Mouse (Mus musculus): Measurements from ENCODE around the gene Nsf. TPM values are rescaled to one million over a fixed set of nuclear protein-coding genes. Genes with fewer than 3 reads are reported as not detected.

The Nsf gene
- polyA plus RNA-seq, 1 experiment from 2014 or later: 46.3 TPM

DNA sequence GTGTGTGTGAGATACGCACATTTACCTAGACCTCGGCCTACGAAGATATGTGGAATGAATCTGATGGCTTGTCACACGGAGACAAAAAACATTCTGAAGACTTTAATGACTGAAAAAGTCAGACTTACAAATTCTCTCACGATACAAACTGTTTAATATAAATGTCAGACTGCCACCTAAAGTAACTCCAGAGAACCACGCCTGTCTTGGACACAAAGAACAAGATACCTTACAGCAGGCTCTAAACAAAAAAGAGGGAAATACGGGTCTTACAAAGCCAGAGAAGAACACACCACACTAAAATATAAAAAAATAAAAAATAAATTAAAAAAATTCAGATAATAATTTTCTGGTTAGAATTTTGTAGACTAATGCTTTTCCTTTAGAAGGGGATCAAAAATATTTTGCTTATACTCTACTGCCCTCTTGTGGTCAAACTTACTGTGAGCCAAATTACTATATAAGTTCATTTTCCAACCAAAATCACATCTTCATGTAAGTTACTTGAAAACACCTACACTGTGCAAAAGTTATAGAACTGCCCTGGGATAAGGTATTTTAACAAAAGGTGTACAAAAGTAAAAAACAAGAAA is 42.8 kb downstream of the Nsf start:
- Histone ChIP-seq H3K4me3 (ENCODE audit: low read depth, low read length) (no peak overlapping the region), H3K9ac (ENCODE audit: low read length) (no peak overlapping the region), H3K4me1 (ENCODE audit: control insufficient read depth, insufficient read depth, low read length) (no peaks in the 10 kb centered on the region), H3K27me3 (ENCODE audit: control insufficient read depth, insufficient read depth, low read length) (no peaks in the 10 kb centered on the region), H3K27ac (replicated peaks; ENCODE audit: low read depth, low read length) (no peak overlapping the region), H3K9me3 (ENCODE audit: control insufficient read depth, low read length) (no peaks in the 10 kb centered on the region), H3K4me2 (ENCODE audit: low read depth, severe bottlenecking) (no peak overlapping the region), H3K36me3 (ENCODE audit: control insufficient read depth, insufficient read depth, low read length) (no peaks in the 10 kb centered on the region; the same call in 1 of the 2 replicates)
- ATAC-seq (ENCODE audit: insufficient number of reproducible peaks, low FRiP score, low TSS enrichment, low read depth) (no peak), DNase-seq (ENCODE audit: low spot score) (no peak)
- 70% methylated on average over 7 of the region's 7 CpGs for WGBS

DNA sequence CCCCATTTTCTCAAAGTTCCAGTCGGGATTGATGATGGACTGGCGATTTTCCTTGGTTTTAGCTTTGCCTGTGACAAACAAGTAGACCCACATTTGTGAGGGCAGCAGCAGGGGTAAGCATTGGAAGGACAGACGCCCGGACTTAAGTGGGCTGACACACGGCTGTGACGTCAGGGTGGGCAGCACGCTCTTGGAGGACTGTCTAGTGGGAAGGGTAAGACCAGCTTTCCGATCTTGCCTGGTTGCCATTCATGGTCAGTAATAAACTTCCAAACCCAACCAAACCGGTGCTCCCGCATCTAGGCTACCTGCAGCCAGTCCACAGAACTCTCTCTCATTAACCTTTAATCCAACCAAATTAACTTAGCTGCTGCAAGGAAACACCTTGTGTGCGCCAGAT is 43.3 kb downstream of the Nsf start:
- H3K36me3 ChIP-seq (ENCODE audit: control insufficient read depth, insufficient read depth, low read length): no peaks in the 10 kb centered on the region
- no peaks in the 10 kb centered on the region for H3K4me1 ChIP-seq (ENCODE audit: control insufficient read depth, insufficient read depth, low read length)
- no peak overlapping the region for H3K4me3 ChIP-seq (ENCODE audit: low read depth, low read length)
- H3K4me2 ChIP-seq (ENCODE audit: low read depth, severe bottlenecking): no peak overlapping the region
- no peak overlapping the region for H3K27ac ChIP-seq (replicated peaks; ENCODE audit: low read depth, low read length)
- no peak for ATAC-seq (ENCODE audit: insufficient number of reproducible peaks, low FRiP score, low TSS enrichment, low read depth)
- 94% methylated on average over 11 of the region's 11 CpGs for WGBS
- no peak for DNase-seq (ENCODE audit: low spot score)
- H3K9ac ChIP-seq (ENCODE audit: low read length): no peak overlapping the region
- no peaks in the 10 kb centered on the region for H3K9me3 ChIP-seq (ENCODE audit: control insufficient read depth, low read length)
- H3K27me3 ChIP-seq (ENCODE audit: control insufficient read depth, insufficient read depth, low read length): no peaks in the 10 kb centered on the region

DNA sequence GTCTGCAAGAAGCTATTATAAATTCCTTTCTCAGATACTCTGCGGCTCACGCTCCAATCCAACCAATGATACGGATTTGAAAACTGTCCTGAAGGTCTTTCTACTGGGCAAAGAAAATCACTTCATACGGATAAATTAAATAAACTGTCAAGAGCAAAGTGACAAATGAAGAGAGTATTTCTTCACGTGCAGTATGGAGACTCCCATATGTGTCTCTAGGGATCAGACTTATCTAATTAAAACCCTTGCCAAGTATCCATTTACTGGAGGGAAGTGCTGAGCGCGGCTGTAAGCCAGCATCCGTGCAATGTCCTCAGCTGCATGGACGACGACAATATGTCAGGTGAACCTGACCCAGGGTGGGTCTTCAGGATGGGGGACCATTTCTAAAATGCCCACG is 44.0 kb downstream of the Nsf start:
- no peak for DNase-seq (ENCODE audit: low spot score)
- Histone ChIP-seq H3K9ac (ENCODE audit: low read length) (no peak overlapping the region), H3K27me3 (ENCODE audit: control insufficient read depth, insufficient read depth, low read length) (no peaks in the 10 kb centered on the region), H3K27ac (replicated peaks; ENCODE audit: low read depth, low read length) (no peak overlapping the region), H3K4me3 (ENCODE audit: low read depth, low read length) (no peak overlapping the region), H3K4me2 (ENCODE audit: low read depth, severe bottlenecking) (no peak overlapping the region), H3K9me3 (ENCODE audit: control insufficient read depth, low read length) (no peaks in the 10 kb centered on the region), H3K36me3 (ENCODE audit: control insufficient read depth, insufficient read depth, low read length) (no peaks in the 10 kb centered on the region), H3K4me1 (ENCODE audit: control insufficient read depth, insufficient read depth, low read length) (no peaks in the 10 kb centered on the region)
- no peak for ATAC-seq (ENCODE audit: insufficient number of reproducible peaks, low FRiP score, low TSS enrichment, low read depth)
- WGBS: 93% methylated on average over 11 of the region's 11 CpGs

DNA sequence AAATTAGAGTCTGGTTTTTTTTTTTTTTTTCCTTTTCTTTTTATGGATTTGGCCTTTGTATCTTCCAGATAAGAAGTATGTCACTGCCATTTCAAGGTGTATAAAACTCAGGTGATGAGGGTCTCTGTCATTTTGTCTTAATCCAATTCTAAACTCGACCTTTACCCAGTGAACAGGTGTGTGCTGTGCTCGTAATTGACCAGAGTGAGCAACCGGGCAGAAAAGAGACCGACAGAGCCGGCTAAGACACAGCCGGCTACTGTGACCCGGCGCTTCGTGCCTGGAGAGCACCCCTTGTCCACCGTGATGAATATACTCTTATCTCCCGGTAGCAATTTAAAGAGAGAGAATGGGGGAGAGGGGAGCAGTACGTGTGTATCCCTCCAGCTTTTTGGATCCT is 44.5 kb downstream of the Nsf start:
- Histone ChIP-seq H3K27ac (replicated peaks; ENCODE audit: low read depth, low read length) (no peak overlapping the region), H3K9me3 (ENCODE audit: control insufficient read depth, low read length) (no peaks in the 10 kb centered on the region), H3K27me3 (ENCODE audit: control insufficient read depth, insufficient read depth, low read length) (no peaks in the 10 kb centered on the region), H3K4me1 (ENCODE audit: control insufficient read depth, insufficient read depth, low read length) (no peaks in the 10 kb centered on the region), H3K9ac (ENCODE audit: low read length) (no peak overlapping the region), H3K36me3 (ENCODE audit: control insufficient read depth, insufficient read depth, low read length) (no peaks in the 10 kb centered on the region), H3K4me3 (ENCODE audit: low read depth, low read length) (no peak overlapping the region), H3K4me2 (ENCODE audit: low read depth, severe bottlenecking) (no peak overlapping the region)
- 90% methylated on average over 12 of the region's 12 CpGs for WGBS
- DNase-seq (ENCODE audit: low spot score): no peak
- no peak for ATAC-seq (ENCODE audit: insufficient number of reproducible peaks, low FRiP score, low TSS enrichment, low read depth)

DNA sequence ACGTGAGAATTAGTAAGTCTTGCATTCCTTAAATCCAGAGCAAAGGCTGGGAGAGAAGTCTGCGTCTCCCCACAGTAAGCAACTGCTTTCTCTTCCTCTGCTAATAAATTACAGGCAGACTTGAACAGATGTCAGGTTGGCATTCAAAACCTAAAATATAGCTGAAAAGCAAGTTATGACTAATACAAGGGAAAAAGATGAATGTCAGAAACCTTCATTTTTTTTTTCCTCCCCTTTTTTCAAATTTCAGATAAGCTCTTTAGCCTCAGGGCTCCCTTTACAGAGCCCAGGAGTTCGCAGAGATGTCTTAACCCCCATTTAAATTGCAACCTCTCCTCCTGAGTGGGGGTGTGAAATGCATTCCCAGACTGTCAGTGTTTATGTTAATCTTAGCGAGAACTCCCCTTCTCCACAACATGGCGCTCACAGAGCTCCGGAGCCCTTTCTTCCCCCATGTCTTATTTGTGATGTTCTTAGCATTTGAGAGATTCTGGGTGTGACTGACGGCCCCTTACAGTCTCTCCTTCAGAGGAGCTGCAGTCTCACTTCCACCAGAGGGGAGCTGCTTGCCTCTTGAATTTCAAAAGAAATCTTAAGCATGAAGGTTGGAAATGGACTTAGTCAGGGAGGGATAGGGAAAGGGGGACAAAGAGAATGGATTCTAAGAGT is 47.7 kb downstream of the Nsf start:
- no peak overlapping the region for H3K4me2 ChIP-seq (ENCODE audit: low read depth, severe bottlenecking)
- no peak overlapping the region for H3K27ac ChIP-seq (replicated peaks; ENCODE audit: low read depth, low read length)
- ATAC-seq (ENCODE audit: insufficient number of reproducible peaks, low FRiP score, low TSS enrichment, low read depth) (no peak), DNase-seq (ENCODE audit: low spot score) (no peak)
- 34% methylated on average over 7 of the region's 7 CpGs for WGBS
- H3K36me3 ChIP-seq (ENCODE audit: control insufficient read depth, insufficient read depth, low read length): no peaks in the 10 kb centered on the region
- H3K4me1 ChIP-seq (ENCODE audit: control insufficient read depth, insufficient read depth, low read length): no peaks in the 10 kb centered on the region
- no peaks in the 10 kb centered on the region for H3K9me3 ChIP-seq (ENCODE audit: control insufficient read depth, low read length)
- no peaks in the 10 kb centered on the region for H3K27me3 ChIP-seq (ENCODE audit: control insufficient read depth, insufficient read depth, low read length)
- no peak overlapping the region for H3K4me3 ChIP-seq (ENCODE audit: low read depth, low read length)
- no peak overlapping the region for H3K9ac ChIP-seq (ENCODE audit: low read length)

DNA sequence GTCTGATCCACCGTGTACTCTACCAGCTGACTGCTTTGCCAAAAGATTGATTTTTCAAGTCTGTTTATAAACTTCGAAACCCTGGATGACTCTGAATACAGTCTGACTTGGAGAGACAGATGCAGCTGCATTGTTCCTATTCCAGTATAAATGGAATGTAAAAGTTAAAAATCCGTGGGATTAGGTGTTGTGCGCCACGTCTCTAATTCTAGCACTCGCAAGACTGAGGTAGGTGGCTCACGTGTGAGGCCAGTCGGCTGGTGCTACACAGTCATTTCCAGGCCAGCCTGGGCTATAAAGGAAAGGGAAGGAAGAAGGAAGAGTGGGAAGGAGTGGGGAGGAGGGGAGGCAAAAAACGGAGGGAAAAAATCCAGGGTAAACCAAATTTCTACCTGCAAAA is 48.4 kb downstream of the Nsf start:
- WGBS: 72% methylated on average over 9 of the region's 9 CpGs
- Histone ChIP-seq H3K9ac (ENCODE audit: low read length) (no peak overlapping the region), H3K4me3 (ENCODE audit: low read depth, low read length) (no peak overlapping the region), H3K36me3 (ENCODE audit: control insufficient read depth, insufficient read depth, low read length) (no peaks in the 10 kb centered on the region; the same call in 1 of the 2 replicates), H3K27ac (replicated peaks; ENCODE audit: low read depth, low read length) (no peak overlapping the region), H3K27me3 (ENCODE audit: control insufficient read depth, insufficient read depth, low read length) (no peaks in the 10 kb centered on the region), H3K4me1 (ENCODE audit: control insufficient read depth, insufficient read depth, low read length) (no peaks in the 10 kb centered on the region), H3K4me2 (ENCODE audit: low read depth, severe bottlenecking) (no peak overlapping the region), H3K9me3 (ENCODE audit: control insufficient read depth, low read length) (no peaks in the 10 kb centered on the region)
- ATAC-seq (ENCODE audit: insufficient number of reproducible peaks, low FRiP score, low TSS enrichment, low read depth) (no peak), DNase-seq (ENCODE audit: low spot score) (no peak)

DNA sequence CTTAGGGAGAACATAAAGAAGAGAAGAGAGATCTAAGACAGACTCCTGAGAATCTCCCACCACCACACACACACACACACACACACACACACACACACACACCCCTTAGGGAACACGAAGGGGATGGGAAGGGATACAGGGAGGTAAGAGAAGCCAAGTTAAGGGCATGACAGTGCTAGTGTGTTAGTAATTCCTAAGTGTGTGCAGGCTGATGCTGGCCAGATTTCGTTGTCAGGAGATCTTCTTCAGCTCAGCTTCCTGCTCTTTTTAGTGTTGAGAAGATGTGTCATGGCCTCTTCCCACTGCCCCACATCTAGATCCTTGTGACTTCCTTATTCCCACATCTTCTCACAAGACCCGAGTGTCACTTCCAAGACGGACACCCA is 52.3 kb downstream of the Nsf start:
- no peak overlapping the region for H3K9ac ChIP-seq (ENCODE audit: low read length)
- no peak for ATAC-seq (ENCODE audit: insufficient number of reproducible peaks, low FRiP score, low TSS enrichment, low read depth)
- H3K27me3 ChIP-seq (ENCODE audit: control insufficient read depth, insufficient read depth, low read length): no peaks in the 10 kb centered on the region
- no peaks in the 10 kb centered on the region for H3K9me3 ChIP-seq (ENCODE audit: control insufficient read depth, low read length)
- no peak overlapping the region for H3K4me2 ChIP-seq (ENCODE audit: low read depth, severe bottlenecking)
- no peak overlapping the region for H3K4me3 ChIP-seq (ENCODE audit: low read depth, low read length)
- WGBS: 88% methylated on average over 3 of the region's 4 CpGs
- no peaks in the 10 kb centered on the region; the same call in 1 of the 2 replicates for H3K36me3 ChIP-seq (ENCODE audit: control insufficient read depth, insufficient read depth, low read length)
- H3K4me1 ChIP-seq (ENCODE audit: control insufficient read depth, insufficient read depth, low read length): no peaks in the 10 kb centered on the region
- H3K27ac ChIP-seq (replicated peaks; ENCODE audit: low read depth, low read length): no peak overlapping the region
- DNase-seq (ENCODE audit: low spot score): no peak

DNA sequence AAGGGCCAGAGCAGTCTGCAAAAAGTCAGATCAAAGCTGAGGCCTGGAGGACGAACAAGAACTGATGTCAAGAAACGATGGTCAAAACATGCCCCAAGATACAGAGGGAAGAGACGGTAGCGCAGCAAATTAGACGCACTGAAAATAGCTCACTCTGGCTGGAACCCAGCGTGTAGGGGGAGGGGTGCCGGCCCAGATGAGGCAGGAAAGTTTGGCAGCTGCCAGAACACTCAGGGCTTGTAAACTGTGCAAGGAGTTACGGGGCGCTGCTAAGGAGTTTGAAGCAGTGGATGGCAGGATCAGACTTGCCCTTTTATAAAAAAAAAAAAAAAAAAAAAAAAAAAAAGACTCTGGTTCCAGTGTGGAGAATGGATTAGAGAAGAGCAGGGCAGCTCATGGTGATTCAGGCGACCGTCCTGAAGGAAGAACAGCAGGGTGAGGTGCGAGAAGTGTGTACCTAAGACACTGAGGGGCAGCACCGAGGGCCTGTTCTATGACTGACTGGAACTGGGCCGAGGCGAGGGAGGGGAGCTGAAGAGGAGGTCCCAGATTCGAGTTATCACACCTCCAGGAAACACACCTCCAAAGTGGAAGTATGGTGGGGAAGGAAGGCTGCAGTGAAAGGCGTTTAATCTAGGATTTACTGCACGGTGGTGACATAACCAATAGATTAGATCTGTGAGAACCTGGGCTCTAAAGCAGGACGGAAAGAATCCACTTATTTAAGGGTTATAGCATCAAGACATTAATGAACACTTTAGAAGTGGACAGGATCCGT is 52.9 kb downstream of the Nsf start:
- Histone ChIP-seq H3K36me3 (ENCODE audit: control insufficient read depth, insufficient read depth, low read length) (no peaks in the 10 kb centered on the region; the same call in 1 of the 2 replicates), H3K4me2 (ENCODE audit: low read depth, severe bottlenecking) (no peak overlapping the region), H3K27me3 (ENCODE audit: control insufficient read depth, insufficient read depth, low read length) (no peaks in the 10 kb centered on the region), H3K9ac (ENCODE audit: low read length) (no peak overlapping the region), H3K4me1 (ENCODE audit: control insufficient read depth, insufficient read depth, low read length) (no peaks in the 10 kb centered on the region), H3K4me3 (ENCODE audit: low read depth, low read length) (no peak overlapping the region), H3K27ac (replicated peaks; ENCODE audit: low read depth, low read length) (no peak overlapping the region), H3K9me3 (ENCODE audit: control insufficient read depth, low read length) (no peaks in the 10 kb centered on the region)
- DNase-seq (ENCODE audit: low spot score) (peak; percentile 51), ATAC-seq (ENCODE audit: insufficient number of reproducible peaks, low FRiP score, low TSS enrichment, low read depth) (no peak)
- WGBS: 56% methylated on average over 20 of the region's 20 CpGs
